Mouse (Mus musculus) liver, postnatal 0 days (tissue): ENCODE data around the gene Acot12. TPM values are rescaled to one million over a fixed set of nuclear protein-coding genes. Genes with fewer than 3 reads are reported as not detected.

ENCODE experiments used
- ATAC-seq: fragments of 200-750 bp; cut with Nextera tagmentation; 2 replicates; pipeline ENCODE4 v1.8.0; 2017; ENCODE audit warnings: mild to moderate bottlenecking, moderate library complexity
- DNase-seq: peaks from one replicate; pipeline ENCODE4 v3.0.0-alpha.2; 2016
- H3K27ac ChIP-seq: fragments of 300-500 bp; sonication (generic); 2 replicates; pipeline ENCODE4 v1.5.1; 2014; ENCODE audit warnings: antibody characterized with exemption, moderate library complexity, mild to moderate bottlenecking, low read depth
- H3K27me3 ChIP-seq: fragments of 300-500 bp; sonication (generic); 2 replicates; pipeline ENCODE4 v1.6.1; 2014; ENCODE audit warnings: low read length, control low read depth, mixed read lengths; ENCODE audit not compliant: insufficient read depth
- H3K36me3 ChIP-seq: fragments of 300-500 bp; sonication (generic); replicated peaks from 2 replicates; pipeline ENCODE4 v1.6.1; 2014; ENCODE audit warnings: mild to moderate bottlenecking, control low read depth, low read length, moderate library complexity, mixed read lengths; ENCODE audit not compliant: insufficient read depth
- H3K4me1 ChIP-seq: fragments of 300-500 bp; sonication (generic); 2 replicates; pipeline ENCODE4 v1.6.1; 2014; ENCODE audit warnings: antibody characterized with exemption, mild to moderate bottlenecking, control low read depth; ENCODE audit not compliant: insufficient read depth
- H3K4me2 ChIP-seq: fragments of 300-500 bp; sonication (generic); 2 replicates; pipeline ENCODE4 v1.6.1; 2014; ENCODE audit warnings: low read depth, mild to moderate bottlenecking, low read length, moderate library complexity, mixed read lengths
- H3K4me3 ChIP-seq: fragments of 300-500 bp; sonication (generic); 2 replicates; pipeline ENCODE4 v1.5.1; 2014; ENCODE audit warnings: low read depth, low read length
- H3K9ac ChIP-seq: fragments of 300-500 bp; sonication (generic); replicated peaks from 2 replicates; pipeline ENCODE4 v1.6.1; 2014; ENCODE audit warnings: mild to moderate bottlenecking, moderate library complexity
- H3K9me3 ChIP-seq: fragments of 300-500 bp; sonication (generic); 2 replicates; pipeline ENCODE4 v1.6.1; 2016; ENCODE audit warnings: mild to moderate bottlenecking, control low read depth, low read length, mixed read lengths
- CTCF ChIP-seq: sonication (generic); IDR thresholded peaks from 2 replicates; pipeline ENCODE4 v1.5.1; 2016; ENCODE audit warnings: antibody characterized with exemption, low read depth
- EP300 ChIP-seq: IDR thresholded peaks from 2 replicates; pipeline ENCODE4 v1.6.1; 2016; ENCODE audit warnings: antibody characterized with exemption, low read depth, mild to moderate bottlenecking
- WGBS: fragments of 180-500 bp; shearing (Covaris S2); extraction: QIAGEN DNeasy Blood & Tissue Kit; methylation state at CpG from one replicate; pipeline ENCODE4 v1.1.7; 2014; ENCODE audit not compliant: insufficient replicate concordance; 5-methylcytosine and 5-hydroxymethylcytosine counted together
- polyA plus RNA-seq: library from polyadenylated mRNA; unstranded; fragments of >200 nt; fragmentation: Nextera tagmentation; extraction: Ambion mirVana; gene quantifications from 2 replicates; pipeline ENCODE4 v1.2.1, GENCODE M21; 2015

Acot12 gene
- polyA plus RNA-seq, 1 experiment from 2014 or later, result 30.0 TPM

DNA sequence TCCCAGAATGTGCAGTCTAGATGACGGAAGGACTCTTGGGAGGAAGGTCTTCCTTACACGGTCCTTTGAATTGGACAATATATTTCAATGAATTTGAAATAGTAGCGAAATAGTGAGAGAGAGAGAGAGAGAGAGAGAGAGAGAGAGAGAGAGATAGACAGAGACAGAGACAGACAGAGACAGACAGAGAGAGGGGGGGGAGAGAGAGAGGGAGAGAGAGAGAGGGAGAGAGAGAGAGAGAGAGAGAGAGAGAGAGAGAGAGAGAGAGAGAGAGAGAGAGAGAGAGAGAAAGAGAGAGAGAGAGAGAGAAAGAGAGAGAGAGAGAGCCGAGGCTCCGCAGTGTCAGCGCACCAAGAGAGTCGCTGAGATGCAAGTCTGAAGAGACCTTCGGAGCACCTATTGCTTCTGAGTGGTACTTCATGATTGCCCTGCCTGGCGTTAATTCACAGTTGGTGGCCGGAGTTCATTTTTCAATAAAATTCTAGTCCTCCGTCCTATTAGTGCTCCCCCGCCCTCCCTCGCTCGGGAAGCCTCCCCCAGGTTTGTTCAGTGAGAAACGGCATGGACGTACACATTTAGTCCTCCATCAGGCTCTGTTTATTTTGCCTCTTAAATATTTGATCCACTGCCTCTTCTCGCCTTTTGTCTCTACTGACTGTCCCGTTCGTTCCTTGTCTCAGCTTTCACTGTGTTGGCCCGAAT, 66.7 kb downstream of the Acot12 start:
- Histone ChIP-seq H3K9ac (peak overlapping the region; percentile 92), H3K4me1 (peaks cover 7% of the 10 kb centered on the region; the same call in 1 of the 2 replicates), H3K27ac (peak overlapping the region; percentile 92), H3K27me3 (no peaks in the 10 kb centered on the region), H3K9me3 (no peaks in the 10 kb centered on the region), H3K4me2 (peak overlapping the region; percentile 68), H3K4me3 (peak overlapping the region; percentile 95), H3K36me3 (peaks cover 3% of the 10 kb centered on the region)
- 29% methylated on average over 20 of the region's 20 CpGs for WGBS
- peak; percentile 22 for ATAC-seq
- TF ChIP-seq CTCF (no peak), EP300 (no peak)
- DNase-seq, result peak; percentile 22

DNA sequence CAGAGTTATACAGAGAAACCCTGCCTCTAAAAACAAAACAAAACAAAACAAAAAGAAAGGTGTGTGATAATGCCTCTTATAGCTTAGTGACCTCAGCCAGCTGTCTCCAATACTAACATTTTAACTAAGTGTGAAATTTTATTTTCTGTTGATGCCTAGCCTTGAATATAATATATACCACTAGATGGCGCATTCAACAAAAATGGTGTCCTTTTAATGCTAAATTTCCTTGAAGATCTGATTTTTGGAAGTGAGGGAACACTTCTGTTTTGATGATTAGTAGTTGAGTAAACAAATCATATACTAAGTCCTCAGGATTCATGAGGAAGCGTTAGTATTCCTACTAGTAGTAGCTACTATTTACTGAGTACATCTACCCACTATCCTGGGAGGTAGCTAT, 68.2 kb downstream of the Acot12 start:
- Histone ChIP-seq H3K4me2 (no peak overlapping the region), H3K4me3 (no peak overlapping the region), H3K9ac (no peak overlapping the region), H3K27me3 (no peaks in the 10 kb centered on the region), H3K4me1 (peaks cover 7% of the 10 kb centered on the region; the same call in 1 of the 2 replicates), H3K27ac (no peak overlapping the region), H3K9me3 (no peaks in the 10 kb centered on the region), H3K36me3 (no peaks in the 10 kb centered on the region; the same call in none of the 2 replicates)
- DNase-seq (no peak), ATAC-seq (no peak)
- TF ChIP-seq CTCF (peak; percentile 58), EP300 (no peak)
- WGBS, result 37% methylated on average over 2 of the region's 2 CpGs

- TF ChIP-seq EP300 (no peak), CTCF (no peak)
- no peak overlapping the region for H3K27ac ChIP-seq
- no peak overlapping the region for H3K4me2 ChIP-seq
- 69% methylated on average over 5 of the region's 5 CpGs for WGBS
- ATAC-seq, result no peak
- DNase-seq, result no peak
- no peaks in the 10 kb centered on the region for H3K4me1 ChIP-seq
- H3K36me3 ChIP-seq, result no peaks in the 10 kb centered on the region
- no peak overlapping the region for H3K4me3 ChIP-seq
- no peaks in the 10 kb centered on the region for H3K9me3 ChIP-seq
- no peaks in the 10 kb centered on the region for H3K27me3 ChIP-seq
- no peak overlapping the region for H3K9ac ChIP-seq
Measured at GRCm38 (mm10) chr13:91814670-91815069, 73.4 kb downstream of the Acot12 start.

- 78% methylated on average over 6 of the region's 6 CpGs for WGBS
Measured at GRCm38 (mm10) chr13:91823735-91824134, 82.4 kb downstream of the Acot12 start.

DNA sequence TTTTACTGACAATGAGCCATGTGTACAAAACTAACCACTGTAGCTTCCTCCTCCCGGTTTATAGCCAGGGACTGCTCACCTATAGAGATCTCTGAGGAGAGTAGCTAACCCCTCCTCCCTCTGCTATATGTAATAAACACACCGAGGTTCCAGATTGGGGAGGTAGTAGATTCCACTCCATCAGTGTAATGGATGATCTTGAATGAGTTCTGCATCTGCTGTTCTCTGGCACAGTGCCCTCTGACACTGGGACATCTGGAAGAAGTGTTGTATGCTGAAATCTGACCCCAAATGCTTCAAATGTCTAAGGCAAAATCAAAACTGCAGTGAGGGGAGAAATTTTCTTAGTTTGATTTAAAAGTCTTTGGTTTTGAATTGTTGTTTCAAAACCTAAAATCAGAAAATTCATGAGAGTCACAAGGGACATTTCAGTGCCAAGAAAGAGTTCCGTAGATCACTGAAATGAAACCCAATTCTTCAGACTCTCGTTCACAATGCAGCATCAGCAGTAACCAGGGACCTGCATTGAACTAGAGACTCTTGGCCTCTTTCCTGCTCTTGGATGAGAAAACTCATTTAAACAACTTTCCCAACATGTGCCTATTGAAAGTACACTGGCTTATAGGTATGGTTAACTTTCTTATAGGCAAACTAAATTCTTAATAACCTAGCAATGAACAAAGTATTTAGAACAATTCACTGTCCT, 83.7 kb downstream of the Acot12 start:
- no peak for DNase-seq
- Histone ChIP-seq H3K9me3 (no peaks in the 10 kb centered on the region), H3K36me3 (no peaks in the 10 kb centered on the region), H3K27me3 (no peaks in the 10 kb centered on the region), H3K27ac (no peak overlapping the region), H3K4me3 (no peak overlapping the region), H3K4me2 (no peak overlapping the region), H3K9ac (no peak overlapping the region), H3K4me1 (no peaks in the 10 kb centered on the region)
- 73% methylated on average over 4 of the region's 4 CpGs for WGBS
- ATAC-seq, result no peak
- no peak for TF ChIP-seq EP300
- TF ChIP-seq CTCF, result no peak

More at GRCm38 (mm10) chr13:91823735-91824134, 82.4 kb downstream of the Acot12 start:
- Histone ChIP-seq H3K4me2 (no peak overlapping the region), H3K27me3 (no peaks in the 10 kb centered on the region), H3K36me3 (no peaks in the 10 kb centered on the region), H3K9ac (no peak overlapping the region), H3K4me1 (no peaks in the 10 kb centered on the region), H3K9me3 (no peaks in the 10 kb centered on the region), H3K27ac (no peak overlapping the region), H3K4me3 (no peak overlapping the region)
- TF ChIP-seq CTCF (no peak), EP300 (no peak)
- ATAC-seq, result no peak
- DNase-seq, result no peak

GRCm38 (mm10) chr13:91826066-91826465, 84.8 kb downstream of the Acot12 start:
- Histone ChIP-seq H3K4me3 (no peak overlapping the region), H3K36me3 (no peaks in the 10 kb centered on the region), H3K9ac (no peak overlapping the region), H3K27me3 (no peaks in the 10 kb centered on the region), H3K27ac (no peak overlapping the region), H3K9me3 (no peaks in the 10 kb centered on the region), H3K4me2 (no peak overlapping the region), H3K4me1 (no peaks in the 10 kb centered on the region)
- WGBS, result 73% methylated on average over 2 of the region's 2 CpGs
- DNase-seq, result no peak
- no peak for ATAC-seq
- TF ChIP-seq CTCF (no peak), EP300 (no peak)
